Mouse (Mus musculus): Measurements from ENCODE around the gene Pnn.

Pnn gene

GRCm38 (mm10) chr12:59074052-59074451 is 7.4 kb downstream of the Pnn start:
- DNase-seq (ENCODE audit: low spot score in 2 of 2) = no peak

DNA sequence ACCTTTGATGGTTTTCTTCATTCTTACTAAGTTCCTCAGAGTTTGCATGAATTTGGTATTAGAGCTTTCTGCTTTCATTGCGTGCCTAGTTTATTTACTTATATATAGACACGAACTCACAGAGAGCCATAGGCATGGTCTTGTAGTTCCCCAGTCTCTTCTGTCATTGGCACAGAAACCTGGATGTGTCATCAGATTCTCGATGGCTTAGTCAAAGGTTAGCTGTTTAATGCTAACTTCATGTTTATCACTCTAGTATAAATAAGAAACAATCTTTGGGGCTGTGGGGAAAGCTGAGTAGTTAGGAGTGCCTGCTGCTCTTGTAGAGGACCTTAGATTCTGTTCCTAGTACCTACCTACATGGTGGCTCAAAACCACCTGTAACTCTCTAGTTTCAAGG is 10.3 kb downstream of the Pnn start:
- no peak for DNase-seq (ENCODE audit: low spot score in 2 of 2)

GRCm38 (mm10) chr12:59077883-59078282 is 11.2 kb downstream of the Pnn start:
- no peak for DNase-seq (ENCODE audit: low spot score in 2 of 2)

DNA sequence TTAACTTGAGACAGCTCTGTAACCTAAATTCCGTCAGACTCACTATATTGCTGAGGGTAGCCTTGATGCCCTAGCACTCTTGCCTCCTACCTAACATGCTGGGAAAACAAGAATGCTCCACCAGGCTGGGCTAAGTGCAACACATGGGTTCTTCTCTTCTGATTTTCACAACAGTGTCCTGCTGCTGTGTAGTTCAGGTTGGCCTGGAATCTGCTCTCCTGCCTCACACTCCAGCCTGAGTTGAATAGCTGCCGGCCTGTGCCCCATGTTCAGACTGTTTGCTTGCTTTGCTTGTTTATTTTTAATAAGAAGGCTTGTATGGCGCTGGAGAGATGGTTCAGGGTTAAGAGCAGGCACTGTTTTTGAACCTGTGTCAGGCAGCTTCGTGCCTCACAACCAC is 13.8 kb downstream of the Pnn start:
- DNase-seq (ENCODE audit: low spot score in 2 of 2) = no peak

DNA sequence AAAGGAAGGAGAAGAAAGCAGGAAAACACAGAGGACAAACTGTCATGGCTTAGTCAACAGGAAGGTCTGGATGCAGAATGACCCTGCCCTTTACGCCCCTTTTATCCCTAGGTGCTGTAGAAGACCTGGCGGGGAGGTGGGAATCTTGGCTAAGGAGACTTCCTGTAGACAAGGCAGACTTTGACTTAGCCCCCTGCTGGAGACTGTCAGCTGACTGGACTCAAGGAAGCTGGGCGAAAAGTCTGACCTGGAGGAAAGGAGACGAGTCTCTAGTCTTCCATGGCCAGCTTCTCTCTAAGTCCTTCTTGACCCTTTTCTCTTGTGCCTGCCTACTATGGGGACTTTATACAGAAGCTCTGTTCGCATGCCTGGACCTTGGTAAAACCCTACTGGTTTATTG is 17.8 kb downstream of the Pnn start:
- DNase-seq (ENCODE audit: low spot score in 2 of 2) = no peak

GRCm38 (mm10) chr12:59086171-59086570 is 19.5 kb downstream of the Pnn start:
- no peak for DNase-seq (ENCODE audit: low spot score in 2 of 2)

DNA sequence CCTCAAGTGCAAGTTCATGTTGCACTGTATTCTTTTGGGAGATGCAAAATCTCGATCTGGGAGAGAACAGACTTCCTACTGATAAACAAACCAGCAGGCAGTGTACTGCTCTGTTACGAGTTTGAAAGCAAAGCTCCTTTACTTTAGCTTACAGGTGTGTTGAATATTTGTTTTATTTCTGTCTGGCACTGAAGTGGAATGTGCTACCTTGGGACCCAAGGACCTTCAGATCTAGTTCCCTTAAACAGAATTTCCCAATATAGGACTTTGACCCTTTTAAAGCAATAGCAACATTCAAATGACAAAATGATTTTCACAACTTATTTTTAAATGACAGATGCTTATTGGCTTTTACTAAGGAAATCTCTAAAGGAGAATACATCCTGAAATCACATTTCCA is 26.9 kb downstream of the Pnn start:
- no peak for DNase-seq (ENCODE audit: low spot score in 2 of 2)

- DNase-seq (ENCODE audit: low spot score in 2 of 2) = no peak
These were observed 28.7 kb downstream of the Pnn start, which contains the start of gene Mia2 for GRCm38 (mm10) chr12:59095104-59096025. Gene Mia2 (plus strand): TSS chr12:59095799.

GRCm38 (mm10) chr12:59104771-59105170 is 38.1 kb downstream of the Pnn start:
- DNase-seq (ENCODE audit: low spot score in 2 of 2) = no peak

DNA sequence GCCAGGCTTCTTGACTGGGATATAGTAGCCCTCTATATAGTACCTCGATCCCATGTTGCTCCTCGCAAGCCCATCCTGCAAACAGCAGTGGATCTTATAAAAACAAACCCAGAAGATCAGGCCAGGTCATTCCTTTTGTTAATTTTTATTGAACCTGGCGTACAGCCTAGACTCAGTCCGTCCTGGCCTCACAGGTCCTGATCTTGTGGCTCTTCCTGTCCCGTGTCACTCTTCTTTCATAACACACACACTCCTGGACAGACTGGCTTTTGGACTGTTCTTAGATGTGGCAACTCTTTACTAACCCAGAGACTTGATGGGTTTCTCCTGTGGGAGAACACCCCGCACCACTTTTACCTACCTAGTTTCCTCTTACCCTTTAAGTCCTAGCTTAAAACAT is 39.2 kb downstream of the Pnn start:
- no peak for DNase-seq (ENCODE audit: low spot score in 2 of 2)

DNA sequence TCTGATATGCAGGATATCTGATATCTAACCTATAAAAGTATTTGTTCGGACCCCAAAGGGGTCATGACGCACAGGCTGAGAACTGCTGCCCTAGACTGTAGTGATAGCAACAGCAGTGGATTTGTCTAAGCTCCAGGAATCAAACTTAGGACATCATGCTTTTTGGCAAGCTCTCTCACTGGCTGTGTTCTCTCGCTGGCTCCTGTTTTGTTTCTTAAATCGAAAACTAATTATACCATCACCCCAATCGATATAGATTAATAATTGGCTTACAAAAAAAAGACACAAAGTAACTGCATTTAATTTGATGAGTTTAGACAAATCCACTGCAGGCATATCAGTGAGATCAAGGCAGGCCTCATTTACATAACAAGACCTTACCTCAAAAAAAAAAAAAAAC is 39.8 kb downstream of the Pnn start:
- DNase-seq (ENCODE audit: low spot score in 2 of 2) = no peak

DNA sequence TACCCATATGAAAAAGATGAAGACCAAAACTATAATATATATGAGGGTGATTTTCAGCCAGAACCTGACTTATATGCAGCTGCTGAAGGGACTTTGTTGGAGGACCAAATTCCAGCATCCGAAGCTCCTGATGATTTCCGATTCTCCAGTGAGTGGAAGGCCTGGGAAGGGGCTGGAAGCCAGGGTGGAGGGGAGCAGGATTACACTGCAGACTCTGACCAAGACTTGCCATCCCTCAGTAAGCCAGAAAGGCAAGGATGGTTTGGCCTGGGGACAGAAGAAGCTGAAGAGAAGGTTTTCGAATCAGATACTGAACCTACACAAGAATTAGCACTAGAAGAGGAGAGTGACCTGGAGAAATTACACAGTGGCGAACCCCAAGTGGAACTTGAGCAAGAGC is 41.2 kb downstream of the Pnn start:
- no peak for DNase-seq (ENCODE audit: low spot score in 2 of 2)

DNA sequence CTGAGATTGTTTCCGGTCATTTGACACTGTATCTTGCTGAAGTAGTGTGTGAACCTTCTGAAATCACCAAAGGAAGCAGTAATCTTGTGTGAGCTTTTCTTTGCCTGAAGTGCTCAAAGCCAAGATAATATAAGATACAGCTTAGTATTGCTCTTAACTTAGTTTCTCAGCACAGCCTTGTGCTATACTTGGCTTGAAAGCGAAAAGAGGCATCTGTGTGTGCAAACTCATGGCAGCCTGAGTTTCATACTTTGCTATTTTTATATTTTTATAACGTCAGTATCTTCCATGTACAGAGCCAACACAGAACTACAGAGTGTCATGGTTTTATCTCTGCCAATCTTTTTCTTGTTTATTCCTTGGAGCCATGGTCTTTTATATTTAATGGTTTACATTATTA is 50.5 kb downstream of the Pnn start:
- peak in 1 of 2 experiments; percentile 17 for DNase-seq (ENCODE audit: low spot score in 2 of 2)
